Mouse (Mus musculus) heart, embryonic 15.5 days (tissue): ENCODE measurements around the gene Rab1b. TPM values are rescaled to one million over a fixed set of nuclear protein-coding genes. Genes with fewer than 3 reads are reported as not detected.

Source experiments
- ATAC-seq: fragments of 200-750 bp; cut with Nextera tagmentation; replicated peaks from 2 replicates; pipeline ENCODE4 v1.8.0; 2017; ENCODE audit warnings: low read depth, moderate TSS enrichment; ENCODE audit not compliant: insufficient number of reproducible peaks, insufficient read depth, low FRiP score
- H3K27ac ChIP-seq: fragments of 300-500 bp; sonication (generic); 2 replicates; pipeline ENCODE4 v1.5.1; 2015; ENCODE audit warnings: mild to moderate bottlenecking, inconsistent platforms
- H3K27me3 ChIP-seq: fragments of 300-500 bp; sonication (generic); 2 replicates; pipeline ENCODE4 v1.6.1; 2015; ENCODE audit warnings: inconsistent platforms
- H3K36me3 ChIP-seq: fragments of 300-500 bp; sonication (generic); 2 replicates; pipeline ENCODE4 v1.6.1; 2015; ENCODE audit warnings: mild to moderate bottlenecking, inconsistent platforms
- H3K4me1 ChIP-seq: fragments of 300-500 bp; sonication (generic); replicated peaks from 2 replicates; pipeline ENCODE4 v1.6.1; 2015; ENCODE audit warnings: inconsistent platforms
- H3K4me2 ChIP-seq: fragments of 300-500 bp; sonication (generic); 2 replicates; pipeline ENCODE4 v1.6.1; 2015; ENCODE audit warnings: inconsistent platforms, mild to moderate bottlenecking, moderate library complexity
- H3K4me3 ChIP-seq: fragments of 300-500 bp; sonication (generic); 2 replicates; pipeline ENCODE4 v1.5.1; 2015; ENCODE audit warnings: mild to moderate bottlenecking, inconsistent platforms
- H3K9ac ChIP-seq: fragments of 300-500 bp; sonication (generic); 2 replicates; pipeline ENCODE4 v1.6.1; 2015; ENCODE audit warnings: mild to moderate bottlenecking, inconsistent platforms
- H3K9me3 ChIP-seq: fragments of 300-500 bp; sonication (generic); replicated peaks from 2 replicates; pipeline ENCODE4 v1.6.1; 2016; ENCODE audit warnings: inconsistent platforms
- WGBS: fragments of 180-500 bp; shearing (Covaris S2); methylation state at CpG from one replicate; pipeline ENCODE4 v1.1.7; 2015; ENCODE audit warnings: mixed read lengths; 5-methylcytosine and 5-hydroxymethylcytosine counted together
- polyA plus RNA-seq: library from polyadenylated mRNA; unstranded; fragments of >200 nt; fragmentation: Nextera tagmentation; extraction: Ambion mirVana; gene quantifications from 2 replicates; pipeline ENCODE4 v1.2.1, GENCODE M21; 2015

The Rab1b gene
- polyA plus RNA-seq, 1 experiment from 2014 or later: 208 TPM

DNA sequence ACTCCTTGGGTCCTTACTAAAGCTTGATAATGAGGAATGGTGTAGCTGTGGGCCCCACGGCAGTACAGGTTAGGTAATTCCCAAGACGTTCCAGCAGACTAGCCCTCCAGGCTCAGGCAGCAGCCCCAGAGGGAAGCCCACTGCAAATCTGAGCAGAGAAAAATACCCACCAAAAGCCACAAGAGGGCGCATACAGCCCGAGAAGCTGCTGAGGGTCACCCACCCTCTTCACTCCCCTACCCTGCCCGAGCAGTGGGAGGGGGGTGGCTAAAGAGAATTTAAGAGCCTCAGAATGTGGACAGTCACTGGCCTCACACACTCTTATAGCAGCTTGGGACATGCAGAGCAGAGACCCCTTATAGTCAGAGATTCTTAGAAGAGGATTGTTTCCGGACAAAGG is 50.6 kb downstream of the Rab1b start:
- 10% methylated on average over 6 of the region's 6 CpGs for WGBS
- no peak overlapping the region for H3K4me2 ChIP-seq
- peaks cover 45% of the 10 kb centered on the region for H3K4me1 ChIP-seq
- no peak overlapping the region for H3K4me3 ChIP-seq
- H3K9me3 ChIP-seq: no peaks in the 10 kb centered on the region
- no peak for ATAC-seq
- H3K27me3 ChIP-seq: peaks cover 23% of the 10 kb centered on the region
- no peaks in the 10 kb centered on the region for H3K36me3 ChIP-seq
- H3K27ac ChIP-seq: no peak overlapping the region
- no peak overlapping the region for H3K9ac ChIP-seq

DNA sequence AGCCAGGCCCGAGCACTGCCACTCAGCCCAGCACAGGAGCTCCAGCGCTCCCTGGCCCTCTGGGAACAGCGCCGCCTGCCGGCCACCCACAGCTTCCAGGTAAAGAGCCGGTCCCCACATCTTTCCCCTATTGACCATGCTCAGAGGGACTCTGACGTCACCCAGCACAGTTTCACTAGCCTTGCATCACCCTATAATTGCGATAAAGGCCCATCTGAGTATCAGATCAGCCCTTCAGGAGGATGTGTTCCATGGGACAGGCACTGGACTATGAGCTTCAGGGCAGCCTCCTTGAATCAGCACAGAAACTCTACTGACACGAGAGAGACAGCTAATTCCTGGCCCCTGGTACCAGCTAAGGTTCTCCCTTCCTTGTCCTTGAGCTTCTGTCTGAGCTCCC is 53.0 kb downstream of the Rab1b start:
- H3K27ac ChIP-seq: no peak overlapping the region
- WGBS: 23% methylated on average over 9 of the region's 9 CpGs

DNA sequence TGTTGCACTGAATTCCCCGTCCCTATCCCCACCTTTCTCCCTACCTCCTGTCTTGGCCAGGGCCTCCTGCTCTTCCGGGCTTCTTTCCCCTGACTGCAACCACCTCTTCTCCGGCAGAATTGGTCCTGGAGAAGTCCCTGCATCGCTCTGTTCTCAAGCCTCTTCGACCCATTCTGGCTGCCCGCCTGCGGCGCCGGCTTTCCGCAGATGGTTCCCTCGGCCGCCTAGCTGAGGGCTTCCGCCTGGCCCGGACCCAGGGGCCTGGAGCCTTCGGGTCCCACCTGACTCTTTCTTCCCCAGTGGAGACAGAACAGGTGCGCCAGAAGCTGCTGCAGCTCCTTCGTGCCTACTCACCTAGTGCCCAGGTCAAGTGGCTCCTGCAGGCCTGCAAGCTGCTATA is 54.0 kb downstream of the Rab1b start:
- ATAC-seq: no peak
- Histone ChIP-seq H3K4me1 (peaks cover 31% of the 10 kb centered on the region), H3K27ac (no peak overlapping the region), H3K4me2 (no peak overlapping the region), H3K36me3 (peaks cover 15% of the 10 kb centered on the region; the same call in 1 of the 2 replicates), H3K4me3 (no peak overlapping the region), H3K9ac (no peak overlapping the region), H3K9me3 (no peaks in the 10 kb centered on the region), H3K27me3 (peaks cover 23% of the 10 kb centered on the region)
- WGBS: 67% methylated on average over 17 of the region's 17 CpGs

More for the DNA sequence above, 53.0 kb downstream of the Rab1b start:
- peaks cover 23% of the 10 kb centered on the region for H3K27me3 ChIP-seq
- no peak overlapping the region for H3K4me2 ChIP-seq
- H3K9ac ChIP-seq: no peak overlapping the region
- no peaks in the 10 kb centered on the region for H3K9me3 ChIP-seq
- no peak for ATAC-seq
- peaks cover 6% of the 10 kb centered on the region; the same call in 1 of the 2 replicates for H3K36me3 ChIP-seq
- H3K4me1 ChIP-seq: peaks cover 40% of the 10 kb centered on the region
- no peak overlapping the region for H3K4me3 ChIP-seq

DNA sequence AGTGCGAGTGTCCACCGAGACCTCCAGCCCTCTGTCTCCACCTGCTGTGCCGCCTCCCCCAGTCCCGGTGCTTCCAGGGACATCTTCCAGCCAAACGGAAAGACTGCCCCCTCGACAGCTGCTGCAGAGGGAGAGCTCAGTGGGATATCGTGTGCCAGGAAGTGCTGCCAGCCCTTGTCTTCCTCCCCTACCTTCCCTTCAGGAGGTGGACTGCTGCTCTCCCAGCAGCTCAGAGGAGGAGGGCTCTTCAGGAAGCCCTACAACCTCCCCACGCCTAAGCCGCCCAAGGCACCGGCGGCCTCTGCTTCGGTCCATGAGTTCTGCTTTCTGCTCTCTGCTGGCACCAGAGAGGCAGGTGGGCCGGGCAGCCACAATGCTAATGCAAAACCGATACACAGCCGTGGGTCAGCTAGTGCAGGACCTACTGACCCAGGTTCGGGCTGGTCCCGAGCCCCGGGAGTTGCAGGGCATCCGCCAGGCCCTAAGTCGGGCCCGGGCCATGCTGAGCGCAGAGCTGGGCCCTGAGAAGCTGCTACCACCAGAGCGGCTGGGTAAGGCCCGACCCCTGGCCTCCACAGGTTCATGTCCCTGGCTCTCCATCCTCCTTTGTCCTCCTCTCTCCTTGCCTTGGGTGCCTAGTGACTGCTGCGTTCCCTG is 54.6 kb downstream of the Rab1b start:
- peak overlapping the region; percentile 51 for H3K4me2 ChIP-seq
- 0 out of 2 replicates have a peak overlapping the region, but pooled peaks have one; percentile 31 for H3K4me3 ChIP-seq
- H3K4me1 ChIP-seq: peaks cover 31% of the 10 kb centered on the region
- peaks cover 23% of the 10 kb centered on the region for H3K27me3 ChIP-seq
- no peaks in the 10 kb centered on the region for H3K9me3 ChIP-seq
- H3K36me3 ChIP-seq: peaks cover 19% of the 10 kb centered on the region; the same call in 1 of the 2 replicates
- no peak for ATAC-seq
- H3K27ac ChIP-seq: no peak overlapping the region
- WGBS: 36% methylated on average over 25 of the region's 25 CpGs
- no peak overlapping the region for H3K9ac ChIP-seq

DNA sequence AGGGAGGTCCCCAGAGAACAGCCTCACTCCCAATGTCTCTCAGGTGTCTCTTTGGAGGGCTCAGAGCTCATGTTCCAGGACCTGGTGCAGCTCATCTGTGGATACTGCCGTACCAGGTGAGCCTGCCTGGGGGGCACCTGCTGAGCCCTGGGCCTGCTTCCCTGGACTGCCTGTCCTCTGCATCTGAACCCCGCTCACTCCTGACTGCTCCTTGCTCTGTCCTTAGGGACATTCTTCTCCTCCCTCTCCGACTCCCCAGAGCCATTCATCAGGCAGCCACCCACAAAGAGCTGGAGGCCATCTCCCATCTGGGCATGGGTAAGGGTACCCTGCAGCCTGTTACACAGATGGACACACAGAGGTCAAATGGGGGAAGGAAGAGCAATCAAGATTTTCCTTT is 55.4 kb downstream of the Rab1b start:
- Histone ChIP-seq H3K4me1 (peaks cover 31% of the 10 kb centered on the region), H3K27me3 (peaks cover 23% of the 10 kb centered on the region), H3K4me2 (peak overlapping the region; percentile 51), H3K9ac (0 out of 2 replicates have a peak overlapping the region, but pooled peaks have one; percentile 8), H3K27ac (0 out of 2 replicates have a peak overlapping the region, but pooled peaks have one; percentile 13), H3K36me3 (peaks cover 27% of the 10 kb centered on the region; the same call in 1 of the 2 replicates), H3K4me3 (peak overlapping the region; percentile 31), H3K9me3 (no peaks in the 10 kb centered on the region)
- 45% methylated on average over 3 of the region's 3 CpGs for WGBS
- no peak for ATAC-seq

DNA sequence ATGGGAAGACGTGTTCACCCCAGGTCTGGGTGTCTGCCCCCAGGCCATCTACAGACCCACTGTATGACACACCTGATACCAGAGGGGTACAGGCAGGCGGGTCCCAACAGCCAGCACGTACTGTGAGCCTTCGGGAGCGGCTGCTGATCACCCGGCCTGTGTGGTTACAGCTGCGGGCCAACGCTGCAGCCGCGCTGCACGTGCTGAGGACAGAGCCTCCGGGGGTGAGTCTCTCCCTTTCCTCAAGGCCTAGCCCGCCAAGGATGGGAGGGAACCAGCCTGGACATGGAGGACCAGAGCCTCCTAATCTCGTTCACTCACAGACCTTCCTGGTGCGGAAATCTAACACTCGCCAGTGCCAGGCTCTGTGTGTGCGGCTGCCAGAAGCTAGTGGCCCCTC is 55.8 kb downstream of the Rab1b start:
- Histone ChIP-seq H3K27ac (peak overlapping the region; percentile 13; the same call in 1 of the 2 replicates), H3K4me2 (peak overlapping the region; percentile 51), H3K9me3 (no peaks in the 10 kb centered on the region), H3K4me1 (peaks cover 28% of the 10 kb centered on the region), H3K9ac (peak overlapping the region; percentile 8; the same call in 1 of the 2 replicates), H3K36me3 (peaks cover 29% of the 10 kb centered on the region; the same call in 1 of the 2 replicates), H3K27me3 (peaks cover 23% of the 10 kb centered on the region), H3K4me3 (peak overlapping the region; percentile 31)
- ATAC-seq: peak; percentile 33; the same call in 1 of the 2 replicates
- WGBS: 10% methylated on average over 17 of the region's 17 CpGs

DNA sequence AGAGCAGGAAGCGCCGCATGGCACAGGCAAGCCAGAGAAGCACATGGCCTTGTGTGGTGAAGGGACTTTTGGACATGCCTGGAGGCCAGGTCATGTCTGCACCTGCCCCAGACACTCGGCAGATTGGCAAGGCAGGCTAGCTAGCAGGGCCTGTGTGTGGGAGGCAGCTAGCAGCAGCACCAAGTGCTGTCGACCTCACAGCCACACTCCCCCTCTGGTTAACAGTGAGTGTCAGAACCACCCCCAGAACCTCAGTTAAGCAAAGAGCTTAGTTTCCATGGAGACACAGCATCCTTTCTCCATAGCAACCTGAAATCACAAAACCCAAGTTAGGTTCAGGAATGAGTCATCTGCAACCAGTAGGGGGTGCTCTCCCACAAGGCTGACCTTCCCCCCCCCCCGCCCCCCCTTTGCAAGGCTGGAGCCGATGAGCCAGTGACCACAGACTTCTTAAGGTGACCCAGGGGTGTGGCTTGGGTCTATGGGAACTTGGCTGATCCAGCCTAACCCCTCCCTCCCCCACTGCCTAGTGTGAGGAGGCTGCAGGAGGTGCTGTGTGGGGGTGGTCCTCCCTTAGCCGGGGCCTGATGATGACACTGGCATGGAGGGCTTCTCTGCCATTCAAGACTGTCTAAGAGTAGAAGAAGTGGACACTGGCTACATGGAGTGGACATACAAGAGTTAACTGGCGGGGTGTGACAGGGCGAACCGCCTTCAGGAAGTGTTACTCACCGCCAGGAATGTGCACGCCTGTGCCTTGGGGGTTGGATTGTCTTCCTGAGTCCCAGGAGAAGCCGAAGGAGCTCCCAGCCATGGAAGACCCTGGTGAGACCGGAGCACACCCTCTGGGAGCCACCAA is 56.6 kb downstream of the Rab1b start, which contains the start of gene Rin1:
Gene Rin1, plus strand, starts transcription at position 435 of the 859 bp plus-strand sequence.
- peaks cover 23% of the 10 kb centered on the region for H3K27me3 ChIP-seq
- H3K9ac ChIP-seq: peak within 1 kb of the TSS; percentile 21
- ATAC-seq: peak; percentile 45
- H3K4me2 ChIP-seq: peak within 1 kb of the TSS; percentile 51
- H3K9me3 ChIP-seq: no peaks in the 10 kb centered on the region
- H3K4me1 ChIP-seq: peaks cover 28% of the 10 kb centered on the region
- peaks cover 29% of the 10 kb centered on the region; the same call in 1 of the 2 replicates for H3K36me3 ChIP-seq
- WGBS: 16% methylated on average over 14 of the region's 14 CpGs
- H3K4me3 ChIP-seq: peak within 1 kb of the TSS; percentile 31
- H3K27ac ChIP-seq: peak within 1 kb of the TSS; percentile 13

DNA sequence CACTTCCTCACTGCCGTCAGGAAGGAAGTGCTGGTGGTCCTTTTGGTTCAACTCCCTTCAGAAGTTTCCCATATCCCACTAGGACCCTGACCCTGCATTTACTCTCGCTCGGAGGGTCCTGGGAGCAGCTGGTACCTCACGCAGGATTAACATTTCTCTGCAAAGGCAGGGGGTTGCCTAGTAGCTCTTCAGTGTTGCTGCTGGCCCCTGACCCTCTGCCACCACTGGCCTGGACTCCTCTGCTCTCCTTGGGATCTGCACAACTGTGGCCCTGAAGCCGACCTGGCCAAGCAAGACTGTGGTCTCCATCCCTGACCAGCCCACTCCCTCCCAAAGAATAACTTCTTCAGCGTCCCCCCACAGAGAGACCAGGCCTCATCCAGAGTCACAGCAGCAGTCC is 57.5 kb downstream of the Rab1b start:
- WGBS: 79% methylated on average over 6 of the region's 6 CpGs
- H3K4me2 ChIP-seq: no peak overlapping the region
- no peak overlapping the region for H3K4me3 ChIP-seq

More for the DNA sequence above, 57.5 kb downstream of the Rab1b start:
- H3K9ac ChIP-seq: peak overlapping the region; percentile 21; the same call in 1 of the 2 replicates
- ATAC-seq: no peak
- H3K9me3 ChIP-seq: no peaks in the 10 kb centered on the region
- H3K27me3 ChIP-seq: peaks cover 18% of the 10 kb centered on the region
- peaks cover 29% of the 10 kb centered on the region; the same call in 1 of the 2 replicates for H3K36me3 ChIP-seq
- H3K27ac ChIP-seq: no peak overlapping the region
- H3K4me1 ChIP-seq: peaks cover 28% of the 10 kb centered on the region

Other genes with a start within 250 kb of the Rab1b start
- 2.1 and 9.1 TPM in 2 replicates for gene Actn3, start 229.2 kb downstream of the Rab1b start, polyA plus RNA-seq
- 6.6 and 9.9 TPM in 2 replicates for gene Zdhhc24, start 228.4 kb downstream of the Rab1b start, polyA plus RNA-seq
- 2.2 and 2.7 TPM in 2 replicates for gene Bbs1, start 200.4 kb downstream of the Rab1b start, polyA plus RNA-seq
- 63.6 and 84.8 TPM in 2 replicates for gene Dpp3, start 178.8 kb downstream of the Rab1b start, polyA plus RNA-seq
- 0.38 and 0.52 TPM in 2 replicates for gene Peli3, start 163.9 kb downstream of the Rab1b start, polyA plus RNA-seq
- 82.6 and 97.3 TPM in 2 replicates for gene Mrpl11, start 144.9 kb downstream of the Rab1b start, polyA plus RNA-seq
- 0.10 and 0.23 TPM in 2 replicates for gene Npas4, start 116.8 kb downstream of the Rab1b start, polyA plus RNA-seq
- 8.8 and 11.1 TPM in 2 replicates for gene Slc29a2, start 83.2 kb downstream of the Rab1b start, polyA plus RNA-seq
- 43.1 and 43.6 TPM in 2 replicates for gene B4gat1, start 68.2 kb downstream of the Rab1b start, polyA plus RNA-seq
- gene AC124502.3, start 68.2 kb downstream of the Rab1b start, polyA plus RNA-seq: 1.4 and 1.5 TPM in 2 replicates
- 23.0 and 31.9 TPM in 2 replicates for gene Brms1, start 65.7 kb downstream of the Rab1b start, polyA plus RNA-seq
- gene Rin1, start 56.6 kb downstream of the Rab1b start, polyA plus RNA-seq: 1.9 and 3.3 TPM in 2 replicates
- gene Cd248, start 39.0 kb downstream of the Rab1b start, polyA plus RNA-seq: 18.1 and 39.3 TPM in 2 replicates
- 3.0 and 4.5 TPM in 2 replicates for gene Tmem151a, start 21.5 kb downstream of the Rab1b start, polyA plus RNA-seq
- gene Yif1a, start 18.5 kb downstream of the Rab1b start, polyA plus RNA-seq: 82.0 and 92.3 TPM in 2 replicates
- 2.9 and 5.7 TPM in 2 replicates for gene Cnih2, start 8.6 kb downstream of the Rab1b start, polyA plus RNA-seq
- gene Klc2, start 11.5 kb upstream of the Rab1b start, polyA plus RNA-seq: 17.1 and 21.8 TPM in 2 replicates
- 15.1 and 21.6 TPM in 2 replicates for gene Pacs1, start 166.0 kb upstream of the Rab1b start, polyA plus RNA-seq
- 195 and 216 TPM in 2 replicates for gene Sf3b2, start 188.4 kb upstream of the Rab1b start, polyA plus RNA-seq
- gene Gal3st3, start 191.3 kb upstream of the Rab1b start, polyA plus RNA-seq: 7.3 and 7.7 TPM in 2 replicates
- not detected in 2 replicates for gene Catsper1, start 228.7 kb upstream of the Rab1b start, polyA plus RNA-seq
- gene Cst6, start 242.5 kb upstream of the Rab1b start, polyA plus RNA-seq: 0.87 and 1.4 TPM in 2 replicates